Mouse (Mus musculus): ENCODE data around the gene Tas2r135.

DNA sequence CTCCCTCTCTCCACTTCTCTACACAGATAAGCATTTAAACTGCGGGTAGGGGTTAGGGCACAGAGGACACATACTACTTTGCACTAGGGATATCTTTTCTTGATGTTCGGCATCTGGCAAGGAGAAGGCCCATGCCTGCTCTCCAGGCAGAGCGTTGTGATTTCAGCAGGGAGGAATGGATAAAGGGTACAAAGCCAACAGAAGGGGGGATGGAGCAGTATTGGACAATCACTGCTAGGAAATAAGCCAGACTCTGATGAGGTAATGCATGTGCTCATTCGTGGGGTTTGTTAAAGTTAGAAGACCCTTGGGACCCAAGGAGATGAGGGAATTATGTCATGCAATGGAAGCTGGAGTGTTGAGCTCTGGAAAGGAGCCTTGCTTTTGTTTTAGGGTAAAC, 30.5 kb upstream of the Tas2r135 start:
- TF ChIP-seq NELFE (IDR thresholded peaks at IDR 0.05; ENCODE audit: low read depth, low read length) (no peak), CTCF (IDR thresholded peaks at IDR 0.05 in 2 of 3, conservative IDR thresholded peaks at IDR 0.05 in 1 of 3; ENCODE audit: control insufficient read depth in 1 of 3, insufficient read depth in 1 of 3, low read depth in 2 of 3, low read length in 3 of 3, poor library complexity in 1 of 3, severe bottlenecking in 1 of 3) (no peak), EP300 (IDR thresholded peaks at IDR 0.05; ENCODE audit: low read depth in 1 of 2, low read length in 2 of 2) (no peak), GATA1 (IDR thresholded peaks at IDR 0.05; ENCODE audit: low read depth, low read length) (no peak), POLR2AphosphoS5 (IDR thresholded peaks at IDR 0.05; ENCODE audit: borderline replicate concordance, low read depth, low read length) (no peak)
